Mouse (Mus musculus) ES-E14 (cell line): ENCODE measurements around the gene Prkd3.

Experiments used
- HCFC1 ChIP-seq: IDR thresholded peaks from 2 replicates; pipeline ENCODE4 v1.6.1; 2012; ENCODE audit warnings: low read length, inconsistent platforms, borderline replicate concordance; ENCODE audit not compliant: insufficient read depth
- MAFK ChIP-seq: IDR thresholded peaks from 2 replicates; pipeline ENCODE4 v1.6.1; 2014; ENCODE audit warnings: mild to moderate bottlenecking, low read depth, low read length, inconsistent platforms; ENCODE audit not compliant: insufficient read depth

- TF ChIP-seq MAFK (no peak), HCFC1 (no peak)
These were observed 107.7 kb downstream of the Prkd3 start for GRCm38 (mm10) chr17:78912861-78913281.
